Mouse (Mus musculus): ENCODE data around the gene Arl14ep. TPM values are rescaled to one million over a fixed set of nuclear protein-coding genes. Genes with fewer than 3 reads are reported as not detected.
A peak's percentile ranks its signal among the peaks of the same experiment; 100 is the strongest.

Gene Arl14ep
- polyA plus RNA-seq, 1 experiment = 26.1 TPM

DNA sequence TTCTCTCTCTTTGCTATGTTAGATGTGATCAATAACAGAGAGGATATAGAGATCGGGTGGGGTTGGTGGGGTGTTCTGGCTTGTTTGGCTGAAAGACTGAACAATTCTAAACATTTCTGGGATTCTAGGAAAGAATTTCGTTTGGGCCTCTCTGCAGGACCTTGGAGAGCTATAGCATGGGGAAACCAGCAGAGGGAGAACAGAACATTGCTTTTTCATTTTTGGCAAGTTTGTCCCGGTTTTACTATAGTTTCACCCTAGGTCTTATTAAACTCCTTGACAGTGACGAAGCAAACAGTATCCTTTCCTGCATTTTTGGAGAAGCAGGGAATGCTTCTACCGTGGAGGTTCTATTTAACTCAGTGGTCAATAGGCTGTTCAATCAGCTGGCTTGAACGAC, 8.3 kb upstream of the Arl14ep start:
- H3K4me3 ChIP-seq (ENCODE audit: insufficient read depth, low read length) = no peak overlapping the region
- H3K27ac ChIP-seq (ENCODE audit: insufficient read depth, low read length) = no peak overlapping the region
- H3K4me1 ChIP-seq (ENCODE audit: control insufficient read depth, insufficient read depth, low read length) = no peaks in the 10 kb centered on the region
- TF ChIP-seq POLR2A (IDR thresholded peaks at IDR 0.05; ENCODE audit: extremely low read depth, insufficient read depth, low read length) = no peak
- peak; percentile 52 for TF ChIP-seq CTCF (IDR thresholded peaks at IDR 0.05; ENCODE audit: extremely low read depth, insufficient read depth, low read length)

DNA sequence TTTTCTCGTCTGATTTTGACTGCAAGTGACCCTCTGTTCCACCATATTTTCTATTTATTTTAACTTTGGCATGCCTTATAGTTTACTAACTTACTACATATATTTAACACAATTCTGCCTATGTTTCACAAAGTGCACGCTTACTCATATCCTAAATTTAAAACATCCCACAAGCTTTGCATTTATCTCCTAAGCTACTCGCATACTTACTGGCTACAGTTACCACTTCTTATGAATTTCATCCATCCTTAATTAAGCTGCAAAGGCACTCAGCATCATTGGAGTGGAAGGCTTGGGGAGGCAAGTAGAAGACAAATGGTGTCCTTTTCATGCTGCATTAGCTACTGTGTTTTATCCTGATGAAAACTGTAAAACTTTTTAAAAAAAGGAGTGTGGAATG, 2.2 kb upstream of the Arl14ep start:
- TF ChIP-seq POLR2A (IDR thresholded peaks at IDR 0.05; ENCODE audit: extremely low read depth, insufficient read depth, low read length) (no peak), CTCF (IDR thresholded peaks at IDR 0.05; ENCODE audit: extremely low read depth, insufficient read depth, low read length) (no peak)
- Histone ChIP-seq H3K4me3 (ENCODE audit: insufficient read depth, low read length) (no peak overlapping the region), H3K4me1 (ENCODE audit: control insufficient read depth, insufficient read depth, low read length) (peaks cover 2% of the 10 kb centered on the region), H3K27ac (ENCODE audit: insufficient read depth, low read length) (no peak overlapping the region)

DNA sequence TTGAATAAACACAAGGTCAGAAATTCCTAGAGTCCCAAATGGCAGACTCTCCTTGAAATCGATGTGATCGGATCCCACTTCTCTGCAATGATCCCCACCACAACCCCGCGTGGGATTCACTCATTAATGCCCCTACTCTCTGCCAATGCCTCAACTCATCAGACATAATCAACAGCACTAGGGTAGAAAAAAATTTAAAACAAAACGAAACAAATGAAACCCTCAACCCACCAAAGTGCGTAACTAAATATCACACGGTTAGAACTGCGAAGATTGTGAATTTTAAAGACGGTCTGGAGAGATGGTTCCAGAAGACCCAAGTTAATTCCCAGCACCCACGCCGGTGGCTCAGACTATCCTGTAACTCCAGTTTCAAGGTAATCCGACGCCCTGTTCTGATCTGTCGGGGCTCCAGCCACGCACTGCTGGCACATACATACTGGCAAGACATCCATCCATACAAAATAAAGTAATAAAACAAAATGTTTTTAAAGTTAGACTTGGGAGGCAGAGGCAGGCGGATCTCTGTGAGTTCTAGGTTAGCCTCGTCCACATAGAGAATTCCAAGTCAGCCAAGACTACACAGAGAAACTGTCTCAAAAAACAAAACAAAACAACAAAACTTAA, 779 bp downstream of the Arl14ep start:
- TF ChIP-seq POLR2A (IDR thresholded peaks at IDR 0.05; ENCODE audit: extremely low read depth, insufficient read depth, low read length) = no peak
- TF ChIP-seq CTCF (IDR thresholded peaks at IDR 0.05; ENCODE audit: extremely low read depth, insufficient read depth, low read length) = no peak
- peaks cover 2% of the 10 kb centered on the region for H3K4me1 ChIP-seq (ENCODE audit: control insufficient read depth, insufficient read depth, low read length)
- no peak overlapping the region for H3K27ac ChIP-seq (ENCODE audit: insufficient read depth, low read length)
- peak overlapping the region; percentile 76 for H3K4me3 ChIP-seq (ENCODE audit: insufficient read depth, low read length)

DNA sequence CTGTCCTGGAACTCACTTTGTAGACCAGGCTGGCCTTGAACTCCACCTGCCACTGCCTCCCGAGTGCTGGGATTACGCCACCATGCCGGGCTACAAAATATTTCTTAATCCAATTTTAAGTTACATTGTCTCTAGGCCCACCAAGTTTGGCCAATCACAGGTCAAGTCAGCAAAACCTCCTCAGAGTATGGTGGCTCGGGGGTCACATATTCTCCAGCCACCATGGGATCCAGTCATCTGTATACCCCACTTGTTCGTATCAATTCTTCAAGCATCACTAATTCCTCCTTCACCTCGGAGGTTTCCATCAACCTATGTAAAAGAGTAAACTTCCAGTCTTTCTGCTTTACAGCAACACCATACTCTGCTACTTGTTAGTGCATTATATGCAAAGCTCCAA, 1.4 kb downstream of the Arl14ep start:
- TF ChIP-seq POLR2A (IDR thresholded peaks at IDR 0.05; ENCODE audit: extremely low read depth, insufficient read depth, low read length) = no peak
- no peak for TF ChIP-seq CTCF (IDR thresholded peaks at IDR 0.05; ENCODE audit: extremely low read depth, insufficient read depth, low read length)
- no peak overlapping the region for H3K27ac ChIP-seq (ENCODE audit: insufficient read depth, low read length)
- H3K4me1 ChIP-seq (ENCODE audit: control insufficient read depth, insufficient read depth, low read length) = peaks cover 2% of the 10 kb centered on the region
- H3K4me3 ChIP-seq (ENCODE audit: insufficient read depth, low read length) = no peak overlapping the region; the same call in 1 of the 2 replicates

DNA sequence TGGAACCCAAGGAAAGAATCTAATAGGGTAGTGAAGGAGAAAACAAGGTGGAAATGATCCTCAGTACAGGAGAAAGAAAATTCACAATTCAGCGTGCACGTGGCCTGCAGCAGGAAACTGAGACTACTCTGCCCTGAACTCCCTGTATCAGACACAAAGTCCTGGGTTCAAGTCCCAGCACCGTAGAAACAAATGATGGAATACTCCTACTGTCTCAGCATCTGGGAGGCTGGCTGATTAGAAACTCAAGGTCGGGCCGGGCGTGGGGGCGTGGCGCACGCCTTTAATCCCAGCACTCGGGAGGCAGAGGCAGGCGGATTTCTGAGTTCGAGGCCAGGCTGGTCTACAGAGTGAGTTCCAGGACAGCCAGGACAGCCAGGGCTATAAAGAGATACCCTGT, 3.3 kb downstream of the Arl14ep start:
- H3K4me1 ChIP-seq (ENCODE audit: control insufficient read depth, insufficient read depth, low read length) = peaks cover 2% of the 10 kb centered on the region
- no peak overlapping the region for H3K4me3 ChIP-seq (ENCODE audit: insufficient read depth, low read length)
- no peak overlapping the region for H3K27ac ChIP-seq (ENCODE audit: insufficient read depth, low read length)
- TF ChIP-seq CTCF (IDR thresholded peaks at IDR 0.05; ENCODE audit: extremely low read depth, insufficient read depth, low read length) = no peak
- TF ChIP-seq POLR2A (IDR thresholded peaks at IDR 0.05; ENCODE audit: extremely low read depth, insufficient read depth, low read length) = no peak

DNA sequence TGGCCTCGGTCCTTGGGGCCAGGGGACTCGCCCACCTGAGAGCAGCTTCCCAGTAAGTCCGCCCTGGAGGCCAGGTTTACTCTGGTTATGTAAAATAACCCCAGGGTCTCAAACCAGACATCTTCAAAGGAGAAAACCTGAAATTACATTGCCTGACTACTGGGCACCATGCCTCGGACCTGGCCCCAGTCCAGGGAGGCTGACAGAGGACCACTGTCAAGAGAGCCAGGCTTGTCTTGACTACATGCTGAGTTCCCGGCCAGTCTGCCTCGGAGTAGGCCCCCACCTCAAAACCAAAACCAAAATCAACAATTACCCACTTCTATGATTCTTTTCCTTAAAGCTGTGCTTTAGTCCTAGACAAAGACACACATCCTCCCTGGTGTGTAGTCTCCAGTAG, 5.9 kb downstream of the Arl14ep start:
- Histone ChIP-seq H3K4me1 (ENCODE audit: control insufficient read depth, insufficient read depth, low read length) (peaks cover 2% of the 10 kb centered on the region), H3K27ac (ENCODE audit: insufficient read depth, low read length) (no peak overlapping the region), H3K4me3 (ENCODE audit: insufficient read depth, low read length) (no peak overlapping the region)
- TF ChIP-seq POLR2A (IDR thresholded peaks at IDR 0.05; ENCODE audit: extremely low read depth, insufficient read depth, low read length) = no peak
- TF ChIP-seq CTCF (IDR thresholded peaks at IDR 0.05; ENCODE audit: extremely low read depth, insufficient read depth, low read length) = no peak

DNA sequence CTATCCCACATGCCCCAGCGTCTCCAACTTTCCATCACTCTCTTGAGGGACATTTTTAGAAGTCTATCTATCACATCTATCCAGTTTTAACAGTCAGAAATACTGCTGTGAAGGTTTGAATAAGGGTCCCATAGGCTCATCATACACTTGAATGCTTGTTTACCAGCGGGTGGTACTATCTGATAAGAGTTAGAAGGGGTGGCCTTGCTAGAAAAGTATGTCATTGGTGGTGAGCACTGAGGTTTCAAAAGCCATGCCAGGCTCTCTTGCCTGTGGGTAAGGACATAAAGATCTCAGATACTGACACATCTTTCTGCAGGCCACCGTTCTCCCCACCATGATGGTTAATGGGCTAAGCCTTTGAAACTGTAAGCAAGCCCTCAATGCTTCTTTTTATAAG, 10.7 kb downstream of the Arl14ep start:
- no peak for TF ChIP-seq POLR2A (IDR thresholded peaks at IDR 0.05; ENCODE audit: extremely low read depth, insufficient read depth, low read length)
- TF ChIP-seq CTCF (IDR thresholded peaks at IDR 0.05; ENCODE audit: extremely low read depth, insufficient read depth, low read length) = no peak
- H3K4me1 ChIP-seq (ENCODE audit: control insufficient read depth, insufficient read depth, low read length) = no peaks in the 10 kb centered on the region
- H3K4me3 ChIP-seq (ENCODE audit: insufficient read depth, low read length) = no peak overlapping the region
- H3K27ac ChIP-seq (ENCODE audit: insufficient read depth, low read length) = no peak overlapping the region

DNA sequence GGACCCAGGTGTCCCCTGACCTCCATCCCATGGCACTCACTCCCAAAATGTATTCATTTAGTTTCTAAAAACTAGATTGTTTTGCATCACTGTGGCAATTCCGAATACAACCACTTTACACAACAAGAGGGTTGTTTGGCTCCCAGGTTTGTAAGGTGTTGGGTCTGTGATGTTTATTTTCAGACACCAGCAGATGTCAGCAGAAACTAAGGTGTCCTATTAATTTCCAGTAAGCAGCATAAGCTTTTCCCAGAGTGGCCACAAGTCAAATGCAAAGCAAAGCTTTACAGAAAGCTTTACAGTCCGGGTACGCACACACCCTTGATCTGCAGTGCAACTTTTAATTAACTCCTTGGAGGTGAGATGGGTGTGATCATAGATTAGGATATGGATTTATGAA, 12.6 kb downstream of the Arl14ep start:
- Histone ChIP-seq H3K4me1 (ENCODE audit: control insufficient read depth, insufficient read depth, low read length) (no peaks in the 10 kb centered on the region), H3K27ac (ENCODE audit: insufficient read depth, low read length) (no peak overlapping the region), H3K4me3 (ENCODE audit: insufficient read depth, low read length) (no peak overlapping the region)
- TF ChIP-seq CTCF (IDR thresholded peaks at IDR 0.05; ENCODE audit: extremely low read depth, insufficient read depth, low read length) (no peak), POLR2A (IDR thresholded peaks at IDR 0.05; ENCODE audit: extremely low read depth, insufficient read depth, low read length) (no peak)

DNA sequence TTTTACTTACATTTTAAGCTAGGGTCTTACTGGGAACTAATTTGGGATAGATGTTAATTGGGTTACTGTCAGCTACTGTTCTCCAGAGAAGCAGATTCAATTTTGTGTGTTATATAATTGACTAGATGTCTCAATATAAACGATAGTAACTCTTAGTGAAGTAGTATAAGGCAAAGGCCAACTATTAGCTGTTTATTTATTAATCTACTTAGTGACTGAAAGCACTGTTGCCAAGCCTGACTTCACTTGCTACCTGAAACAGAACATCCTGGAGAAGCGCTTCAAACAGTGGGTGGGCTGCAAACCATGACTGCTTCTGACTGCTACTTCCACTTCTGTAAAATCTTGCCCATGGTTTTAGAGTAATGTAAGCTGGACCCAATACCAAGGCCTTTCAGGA, 13.2 kb downstream of the Arl14ep start:
- no peak overlapping the region for H3K4me3 ChIP-seq (ENCODE audit: insufficient read depth, low read length)
- no peak for TF ChIP-seq POLR2A (IDR thresholded peaks at IDR 0.05; ENCODE audit: extremely low read depth, insufficient read depth, low read length)
- no peak for TF ChIP-seq CTCF (IDR thresholded peaks at IDR 0.05; ENCODE audit: extremely low read depth, insufficient read depth, low read length)
- no peaks in the 10 kb centered on the region for H3K4me1 ChIP-seq (ENCODE audit: control insufficient read depth, insufficient read depth, low read length)
- H3K27ac ChIP-seq (ENCODE audit: insufficient read depth, low read length) = no peak overlapping the region

DNA sequence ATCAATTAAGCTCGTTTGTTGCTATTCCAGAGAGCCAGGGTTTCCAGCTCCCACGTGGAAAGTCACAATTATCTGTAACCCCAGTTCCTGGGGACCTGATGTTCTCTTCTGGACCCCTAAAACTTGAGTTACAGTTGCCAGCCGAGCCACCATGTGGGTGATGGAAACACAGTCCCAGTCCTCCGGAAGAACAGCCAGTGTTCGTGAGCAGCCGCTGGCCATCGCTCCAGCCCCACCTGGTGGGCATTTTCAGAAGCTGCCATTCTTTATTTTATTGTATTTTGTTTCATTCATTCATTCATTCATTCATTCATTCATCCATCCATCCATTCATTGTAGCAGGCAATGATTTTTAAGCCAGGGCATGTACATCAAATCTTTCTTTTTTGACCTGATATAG, 14.0 kb downstream of the Arl14ep start:
- TF ChIP-seq POLR2A (IDR thresholded peaks at IDR 0.05; ENCODE audit: extremely low read depth, insufficient read depth, low read length) (no peak), CTCF (IDR thresholded peaks at IDR 0.05; ENCODE audit: extremely low read depth, insufficient read depth, low read length) (peak; percentile 41; the same call in 1 of the 2 replicates)
- H3K4me1 ChIP-seq (ENCODE audit: control insufficient read depth, insufficient read depth, low read length) = no peaks in the 10 kb centered on the region
- no peak overlapping the region for H3K4me3 ChIP-seq (ENCODE audit: insufficient read depth, low read length)
- H3K27ac ChIP-seq (ENCODE audit: insufficient read depth, low read length) = no peak overlapping the region
